Comparison of ENCODE assay signal across 22 mouse cellular contexts in genomic region chr4:100534946-100535345, GRCm38 (mm10). TPM values are rescaled to one million over a fixed set of nuclear protein-coding genes. Genes with fewer than 3 reads are reported as not detected.
"Had no signal": no experiment of that assay in that cellular context is flagged by ENCODE, and none has a peak within 500 bp of the region (broad histone marks: within the 10 kb centered on the region; RNA-seq: fewer than 3 reads in every experiment).

No protein-coding gene starts in this region.

- H3K27ac ChIP-seq: midbrain, embryonic 12.5 days; neural tube, embryonic 13.5 days; neural tube, embryonic 15.5 days had no signal

- DNase-seq: lung, adult 18-20 months; lung, embryonic 14.5 days; lung, postnatal 10 days; lung, postnatal 4 days; midbrain, embryonic 14.5 days; retina, postnatal 1 day; right cerebral cortex, adult 18-20 months; right cerebral cortex, postnatal 25 days; right cerebral cortex, postnatal 4 days; spleen, adult 18-20 months; thymus, adult 18-20 months; thymus, postnatal 14 days; thymus, postnatal 36 days had no signal

- H3K27me3 ChIP-seq: neural tube, embryonic 13.5 days; neural tube, embryonic 15.5 days had no signal

- H3K36me3 ChIP-seq: midbrain, embryonic 12.5 days; neural tube, embryonic 13.5 days; neural tube, embryonic 15.5 days had no signal

- H3K9me3 ChIP-seq: midbrain, embryonic 12.5 days; neural tube, embryonic 13.5 days; neural tube, embryonic 15.5 days had no signal

- ATAC-seq: midbrain, embryonic 16.5 days had no signal

- H3K4me1 ChIP-seq: midbrain, embryonic 12.5 days; neural tube, embryonic 13.5 days; neural tube, embryonic 15.5 days had no signal

- H3K9ac ChIP-seq: lung, embryonic 14.5 days; midbrain, embryonic 12.5 days; neural tube, embryonic 13.5 days; neural tube, embryonic 15.5 days had no signal

- H3K4me2 ChIP-seq: lung, embryonic 14.5 days; midbrain, embryonic 12.5 days; neural tube, embryonic 13.5 days; neural tube, embryonic 15.5 days had no signal

- H3K4me3 ChIP-seq: midbrain, embryonic 12.5 days; myocyte; neural tube, embryonic 13.5 days; neural tube, embryonic 15.5 days had no signal

RNA-seq across cellular contexts. Expression of gene Ube2u, which starts 56.3 kb away (rescaled TPM):
- total RNA-seq: megakaryocyte, adult 5-6 weeks; megakaryocyte-erythroid progenitor cell, adult 5-6 weeks had no signal
- polyA plus RNA-seq: myocyte; small intestine, adult 2 months; thymus, postnatal 0 days had no signal
